Mouse (Mus musculus): ENCODE data around the gene Stx3.

GRCm38 (mm10) chr19:11793741-11794359 lies 25.4 kb downstream of the Stx3 start:
- TF ChIP-seq GATA1 (IDR thresholded peaks at IDR 0.05; ENCODE audit: low read length) (no peak), TAL1 (IDR thresholded peaks at IDR 0.05; ENCODE audit: low read length) (no peak)

Data from erythroblast, embryonic 14.5 days (primary cell).